Mouse (Mus musculus): ENCODE results near the gene Vmn1r8. TPM values are rescaled to one million over a fixed set of nuclear protein-coding genes. Genes with fewer than 3 reads are reported as not detected.
"Not testable (repeated sequence)": the region's sequence is repeated elsewhere in the genome, so short reads cannot be mapped to it uniquely, and the experiment has no call there.

Vmn1r8 gene
- total RNA-seq (2022), result not detected

GRCm38 (mm10) chr6:57031984-57032383 is at the start of gene Vmn1r8:
Gene Vmn1r8, plus strand, starts transcription at chr6:57032284.
- DNase-seq (ENCODE audit: low spot score in 2 of 2), result no peak

GRCm38 (mm10) chr6:56996943-56997342 is 35.1 kb upstream of the Vmn1r8 start, which contains the start of gene Vmn1r6:
Gene Vmn1r6, plus strand, starts transcription at chr6:56997243.
- DNase-seq (ENCODE audit: low spot score in 2 of 2), result no peak

GRCm38 (mm10) chr6:57025224-57025623 is 6.9 kb upstream of the Vmn1r8 start, which contains the start of gene Vmn1r7:
Gene Vmn1r7, minus strand, starts transcription at chr6:57025324.
- DNase-seq (ENCODE audit: low spot score in 2 of 2), result not testable (repeated sequence)

DNA sequence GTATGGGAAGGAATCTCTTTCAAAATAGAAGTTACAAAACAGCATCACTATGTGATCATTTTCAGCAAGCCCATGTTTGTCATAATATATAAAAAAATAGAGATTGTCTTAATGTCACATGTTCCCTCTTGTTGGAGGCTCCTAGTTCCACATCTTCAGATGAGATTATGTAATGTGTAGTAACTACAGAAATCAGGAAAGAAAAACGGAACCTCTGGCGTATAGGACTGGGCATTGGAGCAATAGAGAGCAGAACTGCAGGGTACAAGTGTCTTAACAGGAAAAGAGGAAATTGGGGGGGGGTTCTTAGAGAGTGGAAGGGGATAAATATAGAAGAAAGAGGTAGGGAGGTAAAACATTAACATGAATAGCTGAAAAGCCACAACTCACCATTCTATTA is 2.6 kb downstream of the Vmn1r8 start:
- DNase-seq (ENCODE audit: low spot score in 2 of 2), result no peak

DNA sequence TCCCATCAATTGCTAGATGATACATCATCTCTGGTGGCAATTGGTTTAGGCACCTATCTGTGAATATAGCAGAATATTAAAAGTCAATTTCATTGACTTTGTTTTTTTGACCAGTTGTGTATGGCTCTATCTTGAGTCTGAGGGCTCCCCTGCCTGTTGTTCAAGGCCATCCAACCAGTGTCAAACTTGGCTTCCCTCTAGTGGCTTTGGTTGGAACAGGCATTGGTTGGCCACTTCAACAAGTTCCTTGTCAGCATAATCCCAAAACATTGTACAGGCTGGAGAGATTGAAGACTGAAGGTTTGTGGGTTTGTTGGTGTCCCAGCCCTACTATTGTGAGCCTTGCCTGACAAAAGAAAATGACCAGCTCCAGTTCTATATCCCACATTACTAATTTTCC is 31.6 kb downstream of the Vmn1r8 start:
- DNase-seq (ENCODE audit: low spot score in 2 of 2), result no peak

- DNase-seq (ENCODE audit: low spot score in 2 of 2), result no peak
Measured at GRCm38 (mm10) chr6:57066487-57066886, 34.4 kb downstream of the Vmn1r8 start, which contains the start of gene Vmn1r9. Gene Vmn1r9, plus strand, starts transcription at chr6:57066787.

Other genes with a start within 250 kb of the Vmn1r8 start
- gene Kbtbd2, start 234.5 kb upstream of the Vmn1r8 start, total RNA-seq (2022), result 10 to 100 TPM; 49.4 to 68.1 (median 56.8) TPM
- gene Fkbp9, start 200.2 kb upstream of the Vmn1r8 start, total RNA-seq (2022), result 10 to 100 TPM; 27.4 to 37.3 (median 30.9) TPM
- gene Nt5c3, start 108.4 kb upstream of the Vmn1r8 start, total RNA-seq (2022), result 10 to 100 TPM; 35.6 to 39.9 (median 37.9) TPM
- gene Vmn1r4, start 108.3 kb upstream of the Vmn1r8 start, total RNA-seq (2022), result under 1 TPM in 3 of 4 experiments, not detected in 1; 0.25 to 0.80 (median 0.43) TPM
- not detected for gene Vmn1r5, start 62.0 kb upstream of the Vmn1r8 start, total RNA-seq (2022)
- gene Vmn1r6, start 35.0 kb upstream of the Vmn1r8 start, total RNA-seq (2022), result not detected
- gene Vmn1r7, start 7.0 kb upstream of the Vmn1r8 start, total RNA-seq (2022), result not detected
- under 1 TPM in 1 of 4 experiments, not detected in 3; 0.07 TPM for gene Vmn1r9, start 34.5 kb downstream of the Vmn1r8 start, total RNA-seq (2022)
- not detected for gene Vmn1r10, start 77.2 kb downstream of the Vmn1r8 start, total RNA-seq (2022)
- not detected for gene Vmn1r11, start 101.2 kb downstream of the Vmn1r8 start, total RNA-seq (2022)
- under 1 TPM in 1 of 4 experiments, not detected in 3; 0.06 TPM for gene Vmn1r12, start 124.6 kb downstream of the Vmn1r8 start, total RNA-seq (2022)
- not detected for gene Vmn1r13, start 171.0 kb downstream of the Vmn1r8 start, total RNA-seq (2022)
- gene Vmn1r14, start 199.4 kb downstream of the Vmn1r8 start, total RNA-seq (2022), result not detected
- gene Vmn1r15, start 225.7 kb downstream of the Vmn1r8 start, total RNA-seq (2022), result not detected